Mouse (Mus musculus) bone marrow macrophage, adult 2 months (primary cell): ENCODE results near the gene Htt.

Experiments
- CTCF ChIP-seq: IDR thresholded peaks from 2 replicates; pipeline ENCODE4 v1.5.1; 2012; ENCODE audit warnings: low read depth, mild to moderate bottlenecking, low read length, moderate library complexity
- POLR2A ChIP-seq: IDR thresholded peaks from 2 replicates; pipeline ENCODE4 v1.6.1; 2012; ENCODE audit warnings: mild to moderate bottlenecking, low read depth, low read length, borderline replicate concordance

DNA sequence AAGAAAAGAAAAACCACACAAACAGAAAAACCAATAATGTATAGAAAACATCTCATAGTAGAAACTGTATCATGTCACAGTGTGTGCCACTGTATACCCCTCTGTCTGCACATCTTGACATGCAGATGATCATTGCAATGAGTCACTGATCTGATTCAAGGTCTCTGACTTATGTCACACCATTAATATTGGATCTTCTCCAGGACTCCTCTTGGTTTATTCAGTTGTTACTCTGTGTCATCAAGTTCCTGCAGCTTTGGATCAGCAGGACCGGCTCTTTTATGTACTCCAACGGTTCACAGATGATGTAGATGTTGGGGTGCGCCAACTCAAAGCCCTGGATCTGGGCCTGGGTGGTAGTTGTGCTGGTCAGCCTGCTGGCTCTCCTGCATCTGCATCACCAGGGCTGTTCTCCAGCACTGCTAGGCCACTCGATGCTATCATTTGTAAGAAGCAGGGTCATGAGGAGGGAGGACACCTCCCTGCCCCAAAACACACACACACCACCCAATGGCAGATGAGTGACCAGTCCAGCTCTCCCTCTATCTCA lies 11.2 kb downstream of the Htt start:
- TF ChIP-seq CTCF (no peak), POLR2A (no peak)
